Mouse (Mus musculus) kidney, embryonic 14.5 days (tissue): Measurements from ENCODE around the gene Krtap9-3. TPM values are rescaled to one million over a fixed set of nuclear protein-coding genes. Genes with fewer than 3 reads are reported as not detected.
"Not testable (repeated sequence)": the region's sequence is repeated elsewhere in the genome, so short reads cannot be mapped to it uniquely, and the experiment has no call there.

ENCODE experiments used
- ATAC-seq: fragments of 200-750 bp; cut with Nextera tagmentation; 2 replicates; pipeline ENCODE4 v1.8.0; 2017; ENCODE audit warnings: moderate number of reproducible peaks, mild to moderate bottlenecking, moderate TSS enrichment, moderate library complexity; ENCODE audit not compliant: low FRiP score, low TSS enrichment
- H3K27ac ChIP-seq: fragments of 300-500 bp; sonication (generic); 2 replicates; pipeline ENCODE4 v1.5.1; 2014; ENCODE audit warnings: low read depth, mild to moderate bottlenecking, low read length, moderate library complexity, mixed read lengths
- H3K27me3 ChIP-seq: fragments of 300-500 bp; sonication (generic); 2 replicates; pipeline ENCODE4 v1.6.1; 2014; ENCODE audit warnings: mild to moderate bottlenecking, low read length; ENCODE audit not compliant: control insufficient read depth, insufficient read depth
- H3K36me3 ChIP-seq: fragments of 300-500 bp; sonication (generic); 2 replicates; pipeline ENCODE4 v1.6.1; 2014; ENCODE audit warnings: low read length, mixed read lengths; ENCODE audit not compliant: control insufficient read depth, insufficient read depth
- H3K4me1 ChIP-seq: fragments of 300-500 bp; sonication (generic); 2 replicates; pipeline ENCODE4 v1.6.1; 2014; ENCODE audit warnings: low read length, mixed read lengths; ENCODE audit not compliant: control insufficient read depth, insufficient read depth
- H3K4me2 ChIP-seq: fragments of 300-500 bp; sonication (generic); replicated peaks from 2 replicates; pipeline ENCODE4 v1.6.1; 2014; ENCODE audit warnings: low read depth, mild to moderate bottlenecking, low read length
- H3K4me3 ChIP-seq: fragments of 300-500 bp; sonication (generic); 2 replicates; pipeline ENCODE4 v1.5.1; 2014; ENCODE audit warnings: mild to moderate bottlenecking, low read length
- H3K9ac ChIP-seq: fragments of 300-500 bp; sonication (generic); 2 replicates; pipeline ENCODE4 v1.6.1; 2014; ENCODE audit warnings: low read depth, mild to moderate bottlenecking, low read length, moderate library complexity
- H3K9me3 ChIP-seq: fragments of 300-500 bp; sonication (generic); 2 replicates; pipeline ENCODE4 v1.6.1; 2016; ENCODE audit warnings: low read length; ENCODE audit not compliant: control insufficient read depth
- WGBS: fragments of 180-500 bp; shearing (Covaris S2); extraction: QIAGEN DNeasy Blood & Tissue Kit; methylation state at CpG from one replicate; pipeline ENCODE4 v1.1.7; 2014; 5-methylcytosine and 5-hydroxymethylcytosine counted together
- polyA plus RNA-seq: library from polyadenylated mRNA; unstranded; fragments of >200 nt; fragmentation: Nextera tagmentation; extraction: Ambion mirVana; gene quantifications from 2 replicates; pipeline ENCODE4 v1.2.1, GENCODE M21; 2014

Krtap9-3 gene
- polyA plus RNA-seq: not detected in 2 replicates

DNA sequence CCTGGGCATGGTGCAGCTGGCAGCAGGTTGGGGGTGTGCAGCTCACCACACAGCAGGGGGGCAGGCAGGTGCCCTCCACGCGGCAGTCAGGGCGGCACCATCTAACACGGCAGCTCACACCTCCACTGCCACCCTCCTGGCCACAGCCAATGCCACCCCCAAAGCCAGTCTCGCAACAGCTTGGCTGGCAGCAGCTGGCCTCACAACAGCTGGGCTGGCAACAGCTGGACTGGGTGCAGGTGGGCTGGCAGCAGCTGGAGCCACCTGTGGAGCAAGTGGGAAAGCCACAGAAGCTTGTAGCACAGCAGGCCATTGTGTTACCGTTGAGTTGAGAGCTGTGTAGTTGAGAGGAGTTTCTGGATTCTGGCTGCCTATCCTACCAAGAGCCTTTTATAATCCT is at the start of gene Krtap9-3:
Gene Krtap9-3 (minus strand): TSS at position 364 of the 400 bp plus-strand sequence.
- not testable (repeated sequence) for H3K9me3 ChIP-seq, H3K27me3 ChIP-seq, H3K4me2 ChIP-seq, H3K4me3 ChIP-seq, ATAC-seq, H3K9ac ChIP-seq, H3K27ac ChIP-seq, H3K4me1 ChIP-seq, H3K36me3 ChIP-seq
- WGBS: 81% methylated on average over 6 of the region's 6 CpGs

DNA sequence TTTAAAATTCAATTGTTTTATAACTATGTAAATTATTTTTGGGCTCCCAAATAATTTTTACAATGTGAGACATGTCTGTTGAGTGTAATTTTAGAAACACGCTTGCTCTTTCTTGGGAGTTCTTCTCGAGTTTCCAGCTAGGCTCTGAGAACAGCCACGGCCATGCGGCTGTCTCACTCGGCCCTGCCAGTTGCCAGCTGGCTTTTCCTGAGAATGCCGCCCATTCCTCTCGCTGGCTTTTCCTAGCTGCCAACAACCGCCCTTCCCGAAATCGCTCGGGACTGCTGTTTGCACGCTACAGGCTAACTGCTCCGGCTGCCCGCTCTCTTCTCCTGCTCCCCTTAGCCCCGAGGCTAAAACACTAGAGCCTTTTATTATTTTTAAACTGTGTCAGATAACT is 48.5 kb upstream of the Krtap9-3 start:
- WGBS: 83% methylated on average over 15 of the region's 15 CpGs
- ATAC-seq: no peak
- Histone ChIP-seq H3K9me3 (no peaks in the 10 kb centered on the region), H3K4me2 (no peak overlapping the region), H3K9ac (no peak overlapping the region), H3K4me3 (no peak overlapping the region), H3K27ac (no peak overlapping the region), H3K36me3 (no peaks in the 10 kb centered on the region), H3K27me3 (no peaks in the 10 kb centered on the region), H3K4me1 (no peaks in the 10 kb centered on the region)

DNA sequence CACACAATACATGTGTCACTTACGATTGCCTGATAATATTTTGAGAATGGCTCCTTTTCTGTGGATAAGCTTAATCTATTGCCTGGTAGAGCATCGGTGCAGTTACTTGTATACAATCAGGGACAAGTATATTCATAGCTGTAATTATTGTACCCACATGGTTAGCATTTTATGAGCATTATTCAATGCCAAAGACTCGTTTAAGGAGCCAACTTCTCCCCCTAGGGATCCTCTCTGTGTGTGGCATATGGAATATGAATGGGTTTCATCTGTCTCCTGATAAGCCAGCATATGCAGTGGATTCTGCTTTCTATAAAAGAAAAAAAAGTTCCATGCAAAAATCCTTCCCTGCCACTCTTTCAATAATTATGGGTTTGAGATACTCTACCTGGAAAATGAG is 46.4 kb upstream of the Krtap9-3 start:
- Histone ChIP-seq H3K4me1 (no peaks in the 10 kb centered on the region), H3K27ac (no peak overlapping the region), H3K27me3 (no peaks in the 10 kb centered on the region), H3K4me3 (no peak overlapping the region), H3K4me2 (no peak overlapping the region), H3K9ac (no peak overlapping the region), H3K36me3 (no peaks in the 10 kb centered on the region), H3K9me3 (no peaks in the 10 kb centered on the region)
- ATAC-seq: no peak
- 81% methylated on average over 3 of the region's 3 CpGs for WGBS

DNA sequence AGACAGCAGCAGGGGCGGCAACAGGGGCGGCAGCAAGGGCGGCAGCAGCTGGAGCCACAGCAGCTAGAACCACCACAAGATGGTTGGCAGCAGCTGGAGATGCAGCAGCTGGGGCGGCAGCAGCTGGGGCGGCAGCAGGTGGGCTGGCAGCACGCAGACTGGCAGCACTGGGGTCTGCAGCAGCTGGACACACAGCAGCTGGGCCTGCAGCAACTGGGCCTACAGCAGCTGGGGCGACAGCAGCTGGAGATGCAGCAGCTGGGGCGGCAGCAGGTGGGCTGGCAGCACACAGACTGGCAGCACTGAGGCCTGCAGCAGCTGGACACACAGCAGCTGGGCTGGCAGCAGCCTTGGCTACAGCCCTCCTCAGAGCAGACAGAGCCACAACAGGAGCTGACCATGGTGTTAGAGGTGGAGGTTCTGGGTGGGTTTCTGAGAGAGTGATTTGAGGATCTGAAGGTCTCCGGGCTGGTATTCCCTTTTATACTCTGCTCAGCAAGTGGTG is 45.8 kb upstream of the Krtap9-3 start, which contains the start of gene Krtap4-7:
Gene Krtap4-7 (minus strand): TSS at position 455 of the 505 bp plus-strand sequence.
- not testable (repeated sequence) for H3K4me1 ChIP-seq, H3K36me3 ChIP-seq, H3K9me3 ChIP-seq, H3K4me2 ChIP-seq, H3K4me3 ChIP-seq, H3K27ac ChIP-seq, H3K27me3 ChIP-seq, ATAC-seq, H3K9ac ChIP-seq
- WGBS: 84% methylated on average over 9 of the region's 9 CpGs

DNA sequence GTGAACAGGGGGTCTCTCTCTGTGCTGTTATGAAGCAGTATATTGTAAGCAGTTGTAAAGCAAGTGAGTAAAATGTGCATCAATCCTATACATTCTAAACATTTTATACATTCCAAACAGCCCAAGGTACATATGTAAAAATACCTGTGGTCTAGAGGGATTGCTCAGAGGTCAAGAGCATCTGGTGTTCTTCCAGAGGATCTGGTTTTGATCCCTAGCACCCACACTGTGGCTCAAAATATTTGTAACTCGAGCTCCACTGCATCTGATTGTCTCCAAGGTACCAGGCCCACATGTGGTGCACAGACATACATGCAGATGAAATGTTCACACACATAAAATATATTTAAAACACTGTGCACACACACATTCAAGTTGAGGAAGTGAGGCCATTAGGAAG is 43.0 kb upstream of the Krtap9-3 start:
- Histone ChIP-seq H3K4me3 (no peak overlapping the region), H3K27ac (no peak overlapping the region), H3K27me3 (no peaks in the 10 kb centered on the region), H3K4me1 (no peaks in the 10 kb centered on the region), H3K36me3 (no peaks in the 10 kb centered on the region), H3K9me3 (no peaks in the 10 kb centered on the region), H3K4me2 (no peak overlapping the region), H3K9ac (no peak overlapping the region)
- 45% methylated on average over 1 of the region's 1 CpGs for WGBS
- ATAC-seq: no peak

DNA sequence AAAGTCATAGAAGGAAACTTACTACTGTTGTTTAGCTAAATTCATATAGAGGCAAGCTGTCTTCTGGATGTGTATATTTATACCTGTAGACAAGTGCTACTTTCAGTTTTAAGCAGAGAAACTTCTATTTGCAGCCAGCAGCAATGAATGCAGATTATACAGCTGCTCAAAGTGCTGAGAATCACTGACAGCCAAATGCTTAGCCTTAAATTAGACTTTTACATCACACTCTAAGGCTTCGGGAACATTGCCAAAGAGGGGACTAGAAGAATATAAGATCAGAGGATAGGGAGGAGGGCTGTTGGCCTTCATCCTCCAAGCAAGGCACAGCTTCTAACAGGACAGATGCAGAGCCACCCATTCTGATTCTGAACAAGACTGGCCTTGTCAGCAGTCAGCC is 39.2 kb upstream of the Krtap9-3 start:
- Histone ChIP-seq H3K27me3 (no peaks in the 10 kb centered on the region), H3K36me3 (no peaks in the 10 kb centered on the region), H3K9ac (no peak overlapping the region), H3K4me2 (no peak overlapping the region), H3K4me1 (no peaks in the 10 kb centered on the region), H3K9me3 (no peaks in the 10 kb centered on the region), H3K27ac (no peak overlapping the region), H3K4me3 (no peak overlapping the region)
- 78% methylated on average over 1 of the region's 1 CpGs for WGBS
- no peak for ATAC-seq

DNA sequence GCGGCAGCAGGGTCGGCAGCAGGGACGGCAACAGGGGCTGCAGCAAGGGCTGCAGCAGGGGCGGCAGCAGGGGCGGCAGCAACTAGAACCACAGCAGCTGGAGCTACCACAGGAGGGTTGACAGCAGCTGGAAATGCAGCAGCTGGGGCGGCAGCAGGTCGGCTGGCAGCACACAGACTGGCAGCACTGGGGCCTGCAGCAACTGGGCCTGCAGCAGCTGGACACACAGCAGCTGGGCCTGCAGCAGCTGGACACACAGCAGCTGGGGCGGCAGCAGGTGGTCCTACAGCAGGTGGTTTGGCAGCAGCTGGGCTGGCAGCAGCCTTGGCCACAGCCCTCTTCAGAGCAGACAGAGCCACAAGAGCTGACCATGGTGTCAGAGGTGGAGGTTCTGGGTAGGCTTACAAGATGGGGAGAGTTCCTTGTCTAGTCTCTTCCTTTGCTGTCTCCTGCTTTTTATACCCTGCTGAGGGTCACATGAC is 36.8 kb upstream of the Krtap9-3 start, which contains the start of gene Krtap4-2:
Gene Krtap4-2 (minus strand): TSS at position 432 of the 482 bp plus-strand sequence.
- WGBS: 25% methylated on average over 8 of the region's 8 CpGs
- Histone ChIP-seq H3K9me3 (no peaks in the 10 kb centered on the region), H3K36me3 (no peaks in the 10 kb centered on the region), H3K4me2 (no peak within 1 kb of the TSS), H3K4me1 (no peaks in the 10 kb centered on the region), H3K9ac (no peak within 1 kb of the TSS), H3K4me3 (no peak within 1 kb of the TSS), H3K27me3 (no peaks in the 10 kb centered on the region), H3K27ac (no peak within 1 kb of the TSS)
- no peak for ATAC-seq

DNA sequence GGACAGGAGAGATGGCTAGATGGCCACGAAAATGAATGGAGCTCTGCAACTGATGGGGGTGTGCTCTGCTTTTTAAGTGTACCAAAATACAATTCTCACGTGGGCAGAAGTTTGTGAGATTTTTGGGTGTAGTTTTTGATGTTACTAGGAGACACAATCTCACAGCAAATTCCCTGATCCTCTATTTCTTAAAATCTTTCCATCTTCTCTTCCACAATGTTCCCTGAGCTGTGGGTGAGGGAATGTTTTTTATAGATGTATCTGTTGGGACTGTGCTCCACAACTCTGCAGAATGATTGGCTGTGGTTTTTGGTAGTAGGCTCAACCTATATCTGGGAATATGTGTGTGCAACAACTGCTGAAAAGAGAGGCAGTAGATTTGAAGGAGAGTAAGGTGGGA is 35.4 kb upstream of the Krtap9-3 start:
- H3K36me3 ChIP-seq: no peaks in the 10 kb centered on the region
- H3K27me3 ChIP-seq: no peaks in the 10 kb centered on the region
- H3K9ac ChIP-seq: no peak overlapping the region
- 61% methylated on average over 2 of the region's 2 CpGs for WGBS
- no peak overlapping the region for H3K27ac ChIP-seq
- no peak for ATAC-seq
- H3K4me2 ChIP-seq: no peak overlapping the region
- H3K4me3 ChIP-seq: no peak overlapping the region
- no peaks in the 10 kb centered on the region for H3K9me3 ChIP-seq
- no peaks in the 10 kb centered on the region for H3K4me1 ChIP-seq

DNA sequence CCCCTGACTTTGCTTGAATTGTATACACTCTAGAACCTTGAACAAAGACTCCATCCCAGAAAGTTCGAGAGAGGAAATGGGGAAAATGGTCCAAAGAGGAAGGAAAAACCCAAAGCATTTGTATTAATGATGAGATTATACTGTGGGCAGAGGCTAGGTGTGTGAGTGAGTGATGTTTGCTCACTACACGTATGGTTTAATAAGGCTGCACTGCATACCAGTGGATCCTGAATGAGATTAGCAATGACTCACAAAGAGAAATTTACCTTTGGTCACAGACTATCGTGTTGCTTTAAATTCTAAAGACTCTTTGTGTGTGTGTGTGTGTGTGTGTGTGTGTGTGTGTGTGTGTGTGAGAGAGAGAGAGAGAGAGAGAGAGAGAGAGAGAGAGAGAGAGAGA is 33.0 kb upstream of the Krtap9-3 start:
- Histone ChIP-seq H3K36me3 (no peaks in the 10 kb centered on the region), H3K4me2 (no peak overlapping the region), H3K9me3 (no peaks in the 10 kb centered on the region), H3K4me3 (no peak overlapping the region), H3K4me1 (no peaks in the 10 kb centered on the region), H3K27ac (no peak overlapping the region), H3K9ac (no peak overlapping the region), H3K27me3 (no peaks in the 10 kb centered on the region)
- ATAC-seq: no peak
- WGBS: 71% methylated on average over 3 of the region's 3 CpGs
